Mouse (Mus musculus) ES-Bruce4 (cell line): ENCODE data around the gene Acta1. TPM values are rescaled to one million over a fixed set of nuclear protein-coding genes. Genes with fewer than 3 reads are reported as not detected.

Experiments used
- H3K27ac ChIP-seq: 2 replicates; pipeline ENCODE4 v1.5.1; 2012; ENCODE audit warnings: low read length, inconsistent platforms; ENCODE audit not compliant: insufficient read depth
- H3K27me3 ChIP-seq: 2 replicates; pipeline ENCODE4 v1.6.1; 2012; ENCODE audit warnings: mild to moderate bottlenecking, low read length, inconsistent platforms; ENCODE audit not compliant: control insufficient read depth, poor library complexity, insufficient read depth, severe bottlenecking
- H3K36me3 ChIP-seq: 2 replicates; pipeline ENCODE4 v1.6.1; 2012; ENCODE audit warnings: inconsistent platforms, mild to moderate bottlenecking, low read length, moderate library complexity; ENCODE audit not compliant: control insufficient read depth, poor library complexity, insufficient read depth, severe bottlenecking
- H3K4me1 ChIP-seq: one replicate; pipeline ENCODE4 v1.8.1; 2011; ENCODE audit warnings: low read length; ENCODE audit not compliant: control insufficient read depth, insufficient read depth
- H3K4me3 ChIP-seq: 2 replicates; pipeline ENCODE4 v1.5.1; 2011; ENCODE audit warnings: low read depth, mild to moderate bottlenecking, low read length
- H3K9ac ChIP-seq: 2 replicates; pipeline ENCODE4 v1.6.1; 2012; ENCODE audit warnings: low read depth, mild to moderate bottlenecking, inconsistent platforms; ENCODE audit not compliant: poor library complexity, severe bottlenecking
- H3K9me3 ChIP-seq: replicated peaks from 2 replicates; pipeline ENCODE4 v1.6.1; 2012; ENCODE audit warnings: mild to moderate bottlenecking, low read length, inconsistent platforms; ENCODE audit not compliant: control insufficient read depth, poor library complexity, insufficient read depth, severe bottlenecking
- CTCF ChIP-seq: IDR thresholded peaks from one replicate; pipeline ENCODE4 v1.8.1; 2011; ENCODE audit warnings: low read depth, low read length
- EP300 ChIP-seq: IDR thresholded peaks from 2 replicates; pipeline ENCODE4 v1.6.1; 2011; ENCODE audit warnings: low read depth, low read length; ENCODE audit not compliant: insufficient read depth
- POLR2A ChIP-seq: IDR thresholded peaks from one replicate; pipeline ENCODE4 v1.8.1; 2011; ENCODE audit warnings: low read length; ENCODE audit not compliant: insufficient read depth
- polyA plus RNA-seq: library from polyadenylated mRNA; stranded (reverse); fragments of >200 nt; gene quantifications from 2 replicates; pipeline ENCODE4 v1.2.4, GENCODE M21; 2011; ENCODE audit warnings: low read depth; ENCODE audit not compliant: missing spikeins, insufficient read depth, insufficient read length

The Acta1 gene
- polyA plus RNA-seq, 1 experiment, result 42.8 TPM

GRCm38 (mm10) chr8:123866971-123867370, 27.6 kb downstream of the Acta1 start:
- no peak overlapping the region for H3K27ac ChIP-seq
- H3K9me3 ChIP-seq, result no peaks in the 10 kb centered on the region
- H3K4me1 ChIP-seq, result no peaks in the 10 kb centered on the region
- no peak overlapping the region for H3K9ac ChIP-seq
- H3K27me3 ChIP-seq, result no peaks in the 10 kb centered on the region
- no peak overlapping the region for H3K4me3 ChIP-seq
- TF ChIP-seq CTCF (no peak), POLR2A (no peak), EP300 (no peak)
- H3K36me3 ChIP-seq, result no peaks in the 10 kb centered on the region

- no peaks in the 10 kb centered on the region for H3K27me3 ChIP-seq
- H3K9ac ChIP-seq, result no peak overlapping the region
- H3K36me3 ChIP-seq, result no peaks in the 10 kb centered on the region
- TF ChIP-seq EP300, result no peak
- TF ChIP-seq POLR2A, result no peak
- no peak for TF ChIP-seq CTCF
- no peaks in the 10 kb centered on the region for H3K4me1 ChIP-seq
- no peak overlapping the region for H3K27ac ChIP-seq
- H3K4me3 ChIP-seq, result no peak overlapping the region
- H3K9me3 ChIP-seq, result no peaks in the 10 kb centered on the region
Measured at GRCm38 (mm10) chr8:123865786-123866185, 28.8 kb downstream of the Acta1 start.

- Histone ChIP-seq H3K27ac (no peak overlapping the region), H3K4me1 (no peaks in the 10 kb centered on the region), H3K27me3 (no peaks in the 10 kb centered on the region), H3K36me3 (no peaks in the 10 kb centered on the region), H3K4me3 (peak overlapping the region; percentile 69), H3K9ac (peak overlapping the region; percentile 84), H3K9me3 (no peaks in the 10 kb centered on the region)
- TF ChIP-seq POLR2A (no peak), EP300 (no peak), CTCF (no peak)
Measured at GRCm38 (mm10) chr8:123860386-123860785, 34.2 kb downstream of the Acta1 start.

- no peak within 1 kb of the TSS for H3K27ac ChIP-seq
- peak; percentile 69 for TF ChIP-seq POLR2A
- TF ChIP-seq EP300, result no peak
Measured at GRCm38 (mm10) chr8:123859648-123860259, 34.8 kb downstream of the Acta1 start, which contains the start of gene Ccsap. Gene Ccsap (minus strand): TSS chr8:123860209.

GRCm38 (mm10) chr8:123858941-123859647, 35.5 kb downstream of the Acta1 start:
- TF ChIP-seq CTCF (peak; percentile 1), POLR2A (no peak)
- Histone ChIP-seq H3K27ac (no peak overlapping the region), H3K36me3 (no peaks in the 10 kb centered on the region)

More at GRCm38 (mm10) chr8:123859648-123860259, 34.8 kb downstream of the Acta1 start, which contains the start of gene Ccsap:
- no peaks in the 10 kb centered on the region for H3K4me1 ChIP-seq
- peak within 1 kb of the TSS; percentile 84 for H3K9ac ChIP-seq
- no peaks in the 10 kb centered on the region for H3K36me3 ChIP-seq
- peak within 1 kb of the TSS; percentile 86 for H3K4me3 ChIP-seq
- no peaks in the 10 kb centered on the region for H3K27me3 ChIP-seq
- H3K9me3 ChIP-seq, result no peaks in the 10 kb centered on the region

GRCm38 (mm10) chr8:123858574-123858940, 36.0 kb downstream of the Acta1 start:
- no peak overlapping the region for H3K27ac ChIP-seq
- no peaks in the 10 kb centered on the region for H3K9me3 ChIP-seq
- H3K27me3 ChIP-seq, result no peaks in the 10 kb centered on the region
- no peaks in the 10 kb centered on the region for H3K4me1 ChIP-seq
- no peaks in the 10 kb centered on the region for H3K36me3 ChIP-seq
- peak overlapping the region; percentile 84 for H3K9ac ChIP-seq
- H3K4me3 ChIP-seq, result peak overlapping the region; percentile 86
- no peak for TF ChIP-seq POLR2A
- TF ChIP-seq EP300, result no peak
- TF ChIP-seq CTCF, result no peak

More at GRCm38 (mm10) chr8:123858941-123859647, 35.5 kb downstream of the Acta1 start:
- Histone ChIP-seq H3K4me3 (peak overlapping the region; percentile 86), H3K27me3 (no peaks in the 10 kb centered on the region), H3K9me3 (no peaks in the 10 kb centered on the region), H3K9ac (peak overlapping the region; percentile 84), H3K4me1 (no peaks in the 10 kb centered on the region)
